Mouse (Mus musculus): Measurements from ENCODE around the gene Clstn3.
A peak's percentile ranks its signal among the peaks of the same experiment; 100 is the strongest.

Clstn3 gene

DNA sequence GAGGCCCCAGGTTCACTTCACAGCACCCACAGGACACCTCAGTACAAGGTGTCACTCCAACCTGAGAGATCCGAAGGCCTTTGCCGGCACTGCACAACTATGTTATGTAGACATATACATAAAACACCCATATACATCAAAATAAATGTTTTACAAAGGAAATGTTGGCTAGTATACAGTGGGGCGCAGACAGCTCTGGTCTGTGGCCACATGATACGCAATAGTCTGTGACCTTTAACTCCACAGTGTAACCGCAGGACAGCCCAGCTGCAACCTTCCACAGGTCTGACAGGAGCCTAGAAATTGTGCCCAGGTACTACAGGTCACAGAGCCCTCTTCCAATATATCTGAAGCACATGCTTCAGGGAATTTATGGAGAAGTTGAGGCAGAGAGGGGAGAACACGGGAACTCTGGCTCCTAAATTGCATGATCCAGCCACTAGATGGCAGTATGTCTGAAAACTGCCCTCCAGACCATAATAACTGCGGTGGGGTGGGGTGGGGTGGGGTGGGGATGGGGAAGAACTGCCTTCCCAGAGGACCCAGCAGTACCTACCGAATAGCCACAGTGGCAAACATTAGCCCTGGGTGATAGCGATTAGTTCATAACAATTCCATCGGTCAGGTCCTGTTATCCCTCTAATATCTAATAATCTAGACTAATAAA is 16.3 kb downstream of the Clstn3 start:
- no peak for DNase-seq

DNA sequence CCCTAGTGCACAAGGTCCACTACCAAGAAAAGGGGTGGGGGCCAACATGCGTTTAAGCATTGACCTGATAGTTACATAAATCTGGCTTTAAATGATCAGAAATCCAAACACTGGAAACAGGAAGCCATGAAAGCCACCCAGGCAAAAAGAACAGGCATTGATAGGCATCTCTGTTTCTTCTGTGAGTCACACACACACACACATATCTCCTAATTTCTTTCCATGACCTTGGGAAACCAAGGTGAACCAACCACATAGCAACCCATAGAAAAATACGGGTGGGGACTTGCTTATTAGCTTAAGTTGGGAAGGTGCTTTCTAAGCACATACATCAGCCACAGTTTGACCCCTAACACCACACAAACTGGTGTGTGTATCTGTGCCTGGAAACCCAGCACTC is 17.2 kb downstream of the Clstn3 start:
- DNase-seq: no peak

DNA sequence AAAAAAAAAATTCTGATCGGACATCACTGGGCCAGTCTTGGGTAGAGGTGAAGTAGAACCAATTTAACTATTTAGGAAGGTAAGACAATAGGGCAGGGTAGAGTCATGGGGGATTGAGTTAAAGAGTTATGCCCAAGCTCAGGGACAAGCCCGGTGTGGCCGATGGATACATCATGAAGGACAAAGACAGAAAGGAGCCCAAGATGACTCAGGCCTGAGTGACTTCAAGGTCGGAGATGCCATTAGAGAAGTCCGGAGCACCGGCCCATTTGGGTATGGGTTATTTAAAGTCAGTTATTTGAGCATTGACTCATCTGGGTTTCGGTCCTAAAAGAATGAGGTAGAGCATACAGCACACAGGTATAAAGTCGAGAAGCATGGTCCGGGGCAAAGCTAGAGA is 18.1 kb downstream of the Clstn3 start:
- DNase-seq: no peak

DNA sequence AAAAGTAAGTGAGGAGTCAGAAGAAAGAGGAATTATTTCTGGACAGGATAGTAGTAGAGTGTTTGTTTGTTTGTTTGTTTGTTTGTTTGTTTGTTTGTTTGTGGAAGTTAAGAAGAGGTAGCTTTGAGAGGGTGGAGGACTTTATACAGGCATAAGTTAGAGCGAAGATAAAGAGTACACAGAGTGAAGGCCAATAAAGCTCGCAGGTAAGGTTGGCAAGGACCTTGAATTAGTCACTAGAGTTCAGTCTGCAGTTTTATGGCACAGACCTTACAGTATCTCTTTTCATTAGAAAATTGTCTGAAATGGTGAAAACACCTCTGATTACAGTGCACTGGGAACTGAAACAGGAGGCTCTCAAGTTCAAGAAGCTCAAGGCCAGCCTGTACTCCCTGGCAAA is 18.6 kb downstream of the Clstn3 start:
- no peak for DNase-seq

DNA sequence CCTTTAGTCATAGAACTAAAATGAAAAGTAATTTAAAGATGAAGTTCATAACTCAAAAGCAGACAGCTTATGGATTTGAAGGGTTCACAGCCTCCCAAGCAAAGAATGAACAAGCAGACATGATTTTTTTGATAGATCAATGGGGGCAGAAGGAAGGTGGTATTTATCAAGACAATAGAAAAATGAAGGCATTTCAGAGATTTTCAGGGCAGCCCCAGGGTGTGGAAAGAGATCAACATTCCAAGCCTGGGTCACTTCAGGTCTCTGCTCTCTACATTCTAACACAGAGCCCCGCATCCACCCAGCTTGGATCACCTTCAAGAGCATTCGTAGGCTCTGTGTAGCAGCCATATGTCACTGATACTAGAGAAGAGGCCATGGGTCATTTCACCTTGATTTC is 21.3 kb downstream of the Clstn3 start:
- no peak for DNase-seq

DNA sequence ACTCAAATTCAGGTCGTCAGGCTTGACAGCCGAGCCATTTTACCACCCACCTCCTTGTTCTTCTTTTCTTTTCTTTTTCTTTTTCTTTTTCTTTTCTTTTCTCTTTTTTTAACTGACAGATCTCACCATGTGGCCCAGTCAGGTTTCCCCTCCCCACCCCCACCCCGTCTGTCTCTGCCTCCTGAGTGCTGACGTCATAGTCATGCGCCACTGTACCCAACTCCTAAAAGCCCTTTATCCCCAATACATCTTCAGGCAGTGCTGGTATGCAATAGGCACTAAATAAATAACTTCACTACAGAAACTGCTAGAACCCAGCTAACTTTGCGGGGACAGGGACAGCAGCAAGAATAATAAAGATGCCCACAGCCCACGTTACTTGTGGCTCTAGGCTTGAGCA is 28.3 kb downstream of the Clstn3 start:
- DNase-seq: no peak

DNA sequence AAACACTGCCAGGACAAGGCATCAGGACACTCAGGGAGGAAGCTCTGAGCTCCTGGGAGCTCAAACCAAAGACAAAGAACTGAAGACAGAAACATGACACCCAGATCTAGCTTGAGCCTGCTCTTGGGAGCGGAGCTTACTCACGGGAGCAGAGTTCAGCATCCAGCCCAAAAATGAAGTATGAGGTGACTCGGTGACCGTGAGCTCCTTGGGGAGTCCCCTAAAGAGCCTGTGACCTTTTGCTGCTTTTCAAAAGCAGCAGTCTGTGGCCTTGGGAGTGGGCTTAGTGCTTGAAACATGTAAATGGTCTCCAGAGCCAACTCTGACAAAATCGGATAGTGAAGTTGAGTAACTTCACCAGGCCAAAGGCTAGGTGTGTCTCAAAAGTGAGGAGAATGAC is 29.4 kb downstream of the Clstn3 start:
- DNase-seq: no peak

DNA sequence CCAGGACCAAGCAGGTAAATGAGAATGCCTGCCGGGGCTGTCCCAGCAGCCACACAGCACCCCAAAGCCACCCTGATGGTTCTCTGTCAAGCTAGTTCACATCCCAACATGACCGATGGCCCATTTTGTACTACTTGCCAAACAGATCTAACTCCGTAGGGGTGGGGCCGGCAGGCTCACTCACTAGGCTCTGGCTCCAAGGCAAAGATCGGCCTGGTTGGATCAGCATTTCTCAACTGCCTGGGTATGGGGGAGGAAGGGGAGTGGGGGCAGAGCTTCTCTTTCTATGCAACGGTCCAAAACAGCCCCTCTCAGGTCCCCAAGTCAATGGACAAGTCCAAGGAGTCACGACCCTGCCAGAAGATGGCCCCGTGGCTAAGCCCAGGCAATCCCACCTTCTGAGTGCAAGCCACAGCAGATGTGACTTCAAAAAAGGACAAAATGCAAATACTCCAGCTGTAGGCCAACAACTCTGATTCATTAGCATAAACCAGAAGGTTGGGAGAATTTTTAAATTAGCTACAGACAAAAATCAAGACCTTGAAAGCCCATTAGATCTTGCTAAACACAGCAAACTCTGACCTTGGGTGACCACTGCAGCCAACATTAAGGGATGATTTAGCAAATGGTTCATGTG is 30.8 kb downstream of the Clstn3 start:
- DNase-seq: no peak

DNA sequence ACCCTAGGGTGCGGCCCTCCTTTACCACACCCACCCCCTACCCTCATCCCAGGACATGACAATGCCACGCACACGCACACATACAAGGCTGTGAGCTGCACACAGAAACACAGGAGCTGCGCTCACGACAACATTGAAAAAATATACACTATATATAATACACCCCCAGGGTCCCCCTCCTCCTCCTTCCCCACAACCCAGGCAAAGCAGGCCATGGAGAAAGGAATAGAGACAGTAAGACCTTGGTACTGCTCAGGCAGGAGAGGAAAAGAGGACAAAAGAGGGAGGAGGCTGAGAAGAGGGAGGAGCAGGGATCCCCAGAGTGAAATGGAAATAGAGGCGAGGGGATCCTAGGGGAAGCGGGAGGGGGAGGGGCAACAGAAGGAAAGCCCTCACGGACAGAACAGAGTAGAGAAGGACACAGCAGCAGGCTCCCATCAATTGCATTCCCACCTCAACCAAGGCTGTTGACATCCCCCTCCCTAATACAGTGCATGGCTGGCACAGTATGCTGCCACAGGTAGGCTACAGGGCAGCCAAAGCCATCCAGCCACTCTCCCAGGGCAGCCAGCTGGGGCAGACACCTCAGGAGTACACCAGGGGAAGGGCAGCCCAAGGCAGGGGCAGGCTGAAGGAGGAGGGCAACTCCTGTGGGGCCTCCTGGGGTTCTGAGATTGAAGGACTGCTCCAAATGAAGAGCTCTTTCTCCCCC is 33.7 kb downstream of the Clstn3 start:
- DNase-seq: no peak

DNA sequence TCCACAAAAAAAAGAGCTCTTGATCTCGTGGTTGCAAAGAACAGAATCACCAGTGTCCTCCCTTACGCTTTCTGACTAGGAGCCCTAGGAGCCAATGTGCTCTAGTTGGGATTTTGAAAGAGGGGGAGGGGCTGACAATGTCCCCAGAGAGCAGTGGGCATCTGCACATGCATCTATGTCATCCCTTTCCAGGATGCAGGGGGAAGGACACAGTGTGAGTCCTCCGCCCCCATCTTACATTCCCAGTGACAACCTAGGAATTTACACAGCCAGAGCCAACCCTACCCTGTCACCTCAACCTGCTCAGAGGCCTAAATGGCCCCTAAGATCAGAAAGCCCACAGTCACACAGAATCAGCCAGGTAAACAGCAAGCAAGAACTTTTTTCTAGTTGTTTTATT is 34.2 kb downstream of the Clstn3 start:
- no peak for DNase-seq

DNA sequence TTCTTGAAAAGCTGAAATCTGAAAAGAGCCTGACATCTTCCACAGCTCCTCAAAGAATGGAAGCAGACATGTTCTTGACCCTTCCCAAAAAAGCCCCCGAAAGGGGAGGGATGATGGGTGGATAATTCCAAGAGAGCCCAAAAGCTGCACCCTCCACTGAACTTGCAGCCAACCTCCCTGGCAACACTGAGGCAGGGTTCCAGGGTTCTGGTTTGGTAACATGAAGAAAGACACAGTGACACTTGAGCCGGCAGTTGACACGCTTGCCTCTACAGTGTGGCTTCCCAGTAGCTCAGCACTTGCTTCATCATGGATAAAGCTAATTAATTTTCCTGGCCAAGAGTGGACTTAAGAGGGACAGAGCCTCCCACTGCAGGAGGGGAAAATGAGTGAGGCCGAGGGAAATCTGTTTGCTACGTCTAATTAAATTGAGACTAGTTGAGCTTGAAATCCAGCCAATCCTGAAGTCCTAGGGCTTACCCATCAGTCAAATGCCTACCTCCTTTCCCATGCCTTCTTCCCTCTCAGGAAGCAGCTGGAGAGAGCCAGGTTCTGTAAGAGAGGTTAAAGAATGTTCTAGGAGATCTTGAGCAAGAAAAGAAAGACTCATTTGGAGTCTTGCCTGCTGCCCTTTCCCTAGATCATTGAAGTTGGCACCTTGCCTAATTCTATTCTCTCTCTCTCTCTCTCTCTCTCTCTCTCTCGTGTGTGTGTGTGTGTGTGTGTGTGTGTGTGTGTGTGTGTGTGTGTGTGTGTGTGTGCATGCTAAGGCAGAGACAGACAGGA is 36.6 kb downstream of the Clstn3 start:
- DNase-seq: no peak

DNA sequence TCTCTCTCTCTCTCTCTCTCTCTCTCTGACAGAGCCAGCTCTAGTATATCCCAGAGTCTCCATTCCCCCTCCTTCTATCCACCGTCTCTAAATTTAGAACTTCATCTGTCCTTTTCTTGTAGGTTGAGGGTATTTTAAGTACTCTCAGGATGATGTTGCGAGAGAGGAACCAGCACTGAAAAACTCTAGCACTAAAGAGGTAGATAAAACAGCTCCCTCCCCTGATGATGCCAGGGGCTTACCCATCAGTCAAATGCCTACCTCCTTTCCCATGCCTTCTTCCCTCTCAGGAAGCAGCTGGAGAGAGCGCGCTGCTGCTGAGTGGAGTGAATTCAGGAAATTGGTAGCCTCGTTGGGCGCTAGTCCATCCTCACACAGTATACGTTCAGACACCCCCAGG is 37.3 kb downstream of the Clstn3 start:
- no peak for DNase-seq

DNA sequence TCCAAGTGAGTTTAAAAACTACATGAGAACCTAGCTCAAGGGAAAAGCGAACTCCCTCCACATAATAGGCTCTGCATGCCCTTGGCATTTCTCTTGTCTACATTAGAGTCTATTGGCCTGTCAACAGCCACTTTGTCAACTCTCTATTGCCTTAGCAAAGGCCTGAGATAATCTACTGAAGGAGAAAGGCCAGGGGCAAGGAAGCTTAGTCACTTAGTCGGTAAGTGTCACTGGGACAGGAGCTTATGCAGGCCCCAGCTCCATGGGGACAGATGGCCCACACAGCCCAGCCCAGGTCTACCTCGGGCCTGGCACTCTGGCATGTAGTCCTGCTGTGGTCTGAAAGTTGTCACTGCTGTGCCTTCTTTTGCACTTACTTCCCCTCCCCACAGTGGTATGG is 38.0 kb downstream of the Clstn3 start:
- no peak for DNase-seq

DNA sequence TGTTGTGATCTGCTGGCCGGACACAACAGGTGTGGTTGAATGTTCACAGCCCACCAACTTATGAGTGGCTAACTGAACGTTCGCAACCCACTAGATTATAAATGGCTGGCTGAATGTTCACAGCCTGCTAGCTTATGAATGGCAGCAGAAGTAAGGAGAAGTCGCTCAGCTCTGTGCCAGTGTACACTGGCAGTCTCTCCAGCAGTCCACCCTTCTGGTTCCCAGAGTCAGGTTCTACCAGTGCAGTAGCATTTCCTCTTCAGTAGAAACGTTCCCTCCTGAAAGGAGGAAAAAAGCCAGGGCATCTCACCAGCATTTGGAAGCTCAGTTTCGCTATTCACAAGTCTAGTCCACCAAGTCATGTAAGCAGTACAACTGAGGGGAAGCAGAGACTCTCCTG is 39.1 kb downstream of the Clstn3 start:
- DNase-seq: no peak

DNA sequence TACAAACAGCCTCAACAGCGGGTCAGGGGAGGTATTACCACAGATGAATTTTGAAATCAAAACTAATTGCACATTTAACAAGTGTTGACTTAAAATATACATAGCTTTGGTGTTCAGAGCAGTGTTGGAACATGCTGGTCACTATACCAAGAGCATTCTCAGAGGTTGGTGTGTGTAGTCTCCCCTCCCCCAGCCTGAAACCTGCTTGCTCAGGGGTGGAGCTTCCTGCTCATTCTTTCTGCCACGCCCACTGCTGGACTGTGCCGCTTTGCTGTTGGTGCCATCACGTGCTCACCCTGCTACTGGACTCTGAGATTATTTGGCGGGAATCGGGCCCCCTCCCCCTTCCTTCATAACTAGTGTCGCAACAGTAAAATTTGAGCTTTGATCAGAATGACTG is 39.6 kb downstream of the Clstn3 start:
- peak; percentile 37 for DNase-seq

DNA sequence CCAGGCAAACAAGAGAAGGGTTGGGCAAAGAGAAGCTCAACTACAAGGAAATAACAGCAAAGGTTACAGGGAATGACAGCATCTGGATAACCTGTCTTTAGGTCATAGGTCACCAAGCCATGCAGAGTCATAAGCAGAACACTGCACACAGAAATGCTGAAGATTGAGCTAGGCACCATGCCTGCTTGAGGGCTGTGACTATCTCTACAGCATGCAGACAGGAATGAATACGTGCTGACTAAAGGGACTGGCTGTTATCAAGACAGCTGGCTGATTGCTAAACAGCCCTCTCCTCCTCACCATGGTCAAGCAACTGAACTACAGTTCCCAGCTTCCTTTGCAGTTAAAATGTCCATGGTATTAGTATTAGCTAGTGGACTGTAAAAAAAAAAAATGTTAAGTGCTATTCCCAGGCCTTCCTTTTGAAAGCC is 40.5 kb downstream of the Clstn3 start:
- DNase-seq: no peak

DNA sequence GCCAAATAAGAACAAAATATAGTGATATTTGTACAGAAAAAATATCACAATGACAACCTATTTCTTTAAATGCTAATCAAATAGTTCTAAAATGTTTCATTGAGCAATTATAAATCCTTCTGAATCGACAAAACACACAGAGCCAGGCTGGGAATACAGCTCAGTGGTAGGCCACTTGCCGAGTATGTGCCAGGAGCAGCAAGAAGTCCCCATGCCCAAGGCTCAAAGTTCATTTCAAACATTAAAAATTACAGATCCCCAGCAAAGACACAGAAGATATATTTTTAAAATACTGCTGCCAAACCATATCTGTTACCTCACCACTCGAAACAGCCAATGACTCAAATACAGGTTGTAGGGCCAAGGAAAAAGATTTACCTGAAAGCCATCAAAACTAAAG is 45.9 kb downstream of the Clstn3 start:
- no peak for DNase-seq

DNA sequence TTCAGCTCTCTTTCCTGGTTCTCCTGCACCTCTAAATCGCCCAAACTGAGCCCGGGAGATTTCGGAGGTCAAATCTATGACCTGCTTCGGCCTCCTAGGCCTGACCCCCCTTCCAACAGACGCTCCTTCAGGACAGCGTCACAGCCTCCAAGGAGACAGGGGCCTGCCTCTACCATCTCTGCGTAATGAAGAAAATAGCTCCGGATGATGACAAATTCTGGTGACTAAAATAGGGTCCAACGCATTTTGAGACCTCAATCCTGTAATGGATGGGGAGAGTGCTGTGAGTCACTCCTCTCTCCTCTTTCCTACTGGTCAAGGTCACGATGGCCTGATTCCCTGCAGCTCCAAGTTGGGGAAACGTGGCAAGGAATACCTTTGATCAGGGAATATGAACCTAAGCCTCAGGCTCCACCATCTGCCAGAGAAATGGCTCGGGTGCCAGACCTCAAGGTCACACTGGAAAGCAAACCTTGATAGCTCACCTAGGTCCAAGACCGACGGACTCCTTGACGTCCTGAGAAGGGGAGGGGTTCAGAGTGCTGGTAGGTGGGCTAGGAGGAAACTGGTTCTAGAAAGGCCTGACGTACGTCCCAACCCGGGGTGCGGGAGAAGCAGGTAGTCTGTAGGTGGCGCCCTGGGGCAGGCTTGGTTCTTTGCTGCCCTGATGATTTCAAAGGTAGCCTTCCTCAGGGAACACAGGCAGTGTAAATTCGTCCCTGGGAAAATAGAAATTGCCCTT is 49.1 kb downstream of the Clstn3 start:
- DNase-seq: peak; percentile 95

DNA sequence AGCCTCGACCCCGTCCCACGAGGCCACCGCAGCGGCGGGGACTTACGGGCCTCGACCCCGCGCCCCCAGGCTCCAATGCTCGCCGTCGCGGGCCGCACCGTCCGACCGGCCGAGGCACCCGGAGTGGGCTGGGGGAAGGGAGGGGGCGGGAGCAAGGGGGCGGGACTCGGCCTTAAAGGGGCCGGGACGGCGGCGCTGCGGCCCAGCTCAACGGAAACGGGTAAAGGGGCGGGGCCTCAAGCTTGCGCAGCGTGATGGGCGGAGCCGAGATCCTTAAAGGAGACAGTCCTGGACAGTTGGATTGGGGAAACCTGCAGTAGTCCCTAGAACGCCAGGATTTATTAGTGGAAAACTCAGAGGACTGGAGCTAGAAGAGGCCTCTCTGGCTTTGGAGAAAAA is 49.7 kb downstream of the Clstn3 start, which contains the start of gene Pex5:
TSS of gene Pex5 (minus strand) at position 141 of the 399 bp plus-strand sequence.
- DNase-seq: peak; percentile 97

DNA sequence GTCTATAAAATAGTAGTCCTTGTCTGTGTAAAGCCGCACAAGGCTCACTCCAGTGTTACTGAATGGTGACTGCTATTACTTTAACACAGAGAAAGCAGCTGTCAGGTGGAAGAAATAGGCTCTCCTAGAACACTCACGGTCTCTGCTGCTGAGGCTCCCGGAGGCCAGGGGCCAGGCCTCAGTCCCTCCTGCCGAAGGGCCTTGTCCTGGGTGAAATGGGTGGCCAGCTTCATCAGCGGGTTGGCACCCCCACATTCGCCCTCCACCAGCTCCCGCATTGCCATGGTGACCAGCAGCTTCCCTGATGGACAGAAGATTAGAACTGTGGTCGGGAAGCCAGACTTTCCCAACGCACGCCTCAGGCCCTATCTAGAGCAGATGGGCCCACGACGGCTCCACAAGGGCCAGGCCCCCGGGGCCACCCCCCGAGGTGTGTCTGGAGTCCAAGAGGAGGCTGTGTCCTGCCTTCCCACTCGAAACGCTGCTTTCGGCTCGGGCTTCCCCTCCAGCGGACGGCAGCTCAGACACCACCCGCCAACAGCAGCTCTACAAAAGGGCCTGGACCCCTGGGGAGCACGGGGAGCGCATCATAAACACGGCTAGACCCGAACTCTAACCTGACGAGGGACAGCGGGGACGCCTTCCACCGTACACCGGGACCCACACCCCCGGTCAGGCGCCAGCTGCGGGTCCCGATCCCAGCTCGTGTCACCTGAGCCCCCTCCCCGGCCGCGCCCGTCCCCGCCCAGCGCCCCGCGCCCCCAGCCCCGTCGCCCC is 50.3 kb downstream of the Clstn3 start:
- DNase-seq: peak; percentile 72

DNA sequence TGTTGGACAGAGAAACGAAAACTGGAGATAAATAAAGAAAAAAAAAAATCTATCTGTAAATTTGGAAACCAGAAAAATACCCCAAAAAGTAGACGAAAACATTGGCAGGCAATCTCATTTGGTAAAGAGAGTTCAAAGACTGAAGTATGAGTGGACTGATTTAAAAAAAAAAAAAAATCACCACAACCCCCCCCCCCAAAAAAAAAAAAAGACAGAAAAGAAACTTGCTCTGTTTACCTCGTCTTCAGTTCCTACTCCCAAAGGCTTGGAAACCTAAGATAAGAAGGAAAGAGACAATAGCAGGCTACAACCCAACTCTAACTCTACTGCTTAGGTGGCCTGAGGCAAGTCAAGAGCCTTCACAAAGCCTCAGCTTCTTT is 50.8 kb downstream of the Clstn3 start:
- no peak for DNase-seq

DNA sequence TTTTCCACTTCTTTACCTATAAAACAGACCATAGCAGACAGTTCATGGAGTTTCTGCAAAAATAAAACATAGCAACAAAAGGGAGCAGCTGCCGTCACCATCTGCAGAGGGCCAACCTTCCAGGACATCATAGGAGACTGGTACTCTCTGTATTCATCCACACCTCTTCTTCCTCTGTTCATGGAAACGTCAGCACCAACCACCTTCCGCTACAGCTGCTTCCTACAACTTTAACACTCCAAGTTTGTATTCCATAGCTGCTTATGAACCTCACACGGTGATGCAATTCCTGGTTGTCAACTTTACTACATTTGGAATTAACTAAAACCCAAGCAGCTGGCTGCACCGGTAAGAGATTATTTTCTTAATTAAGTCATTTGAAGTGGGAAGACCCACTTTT is 56.2 kb downstream of the Clstn3 start:
- no peak for DNase-seq
